Mouse (Mus musculus): ENCODE measurements around the gene Scel.
A peak's percentile ranks its signal among the peaks of the same experiment; 100 is the strongest.
"Not testable (repeated sequence)": the region's sequence is repeated elsewhere in the genome, so short reads cannot be mapped to it uniquely, and the experiment has no call there.

The Scel gene

DNA sequence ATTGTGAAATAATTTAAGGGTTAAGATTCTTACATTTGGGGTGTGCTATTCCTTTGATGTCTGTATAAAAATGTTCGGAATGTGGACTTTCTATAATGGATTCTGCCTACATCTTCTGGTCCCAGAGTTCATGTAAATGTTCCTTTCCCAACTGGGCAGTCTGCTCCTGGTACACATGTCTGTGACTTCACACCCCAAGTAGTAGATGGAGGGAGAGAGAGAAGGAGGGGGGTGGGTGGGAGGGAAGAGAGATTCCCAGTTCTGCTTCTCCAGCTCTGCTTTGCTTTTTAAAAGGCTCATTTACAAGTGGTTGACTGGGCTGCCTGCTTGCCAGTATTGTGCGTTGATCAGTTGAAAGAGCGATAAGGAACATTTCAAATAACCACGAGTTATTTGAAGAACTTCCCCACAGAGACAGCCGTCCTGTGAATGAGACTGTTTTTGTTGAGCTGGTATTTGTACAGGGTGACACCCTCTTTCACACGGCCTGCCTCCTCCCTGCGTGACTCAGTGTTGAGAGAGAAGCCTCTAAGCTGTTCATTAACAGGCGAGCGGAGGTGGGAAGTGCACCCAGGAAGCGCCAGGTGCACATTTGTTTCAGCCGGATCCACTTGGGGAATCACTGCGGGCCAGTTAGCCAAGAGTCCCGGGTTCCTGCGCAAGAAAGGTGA is at the start of gene Scel:
Gene Scel, plus strand, starts transcription at position 541 of the 671 bp plus-strand sequence.
- no peak for DNase-seq

DNA sequence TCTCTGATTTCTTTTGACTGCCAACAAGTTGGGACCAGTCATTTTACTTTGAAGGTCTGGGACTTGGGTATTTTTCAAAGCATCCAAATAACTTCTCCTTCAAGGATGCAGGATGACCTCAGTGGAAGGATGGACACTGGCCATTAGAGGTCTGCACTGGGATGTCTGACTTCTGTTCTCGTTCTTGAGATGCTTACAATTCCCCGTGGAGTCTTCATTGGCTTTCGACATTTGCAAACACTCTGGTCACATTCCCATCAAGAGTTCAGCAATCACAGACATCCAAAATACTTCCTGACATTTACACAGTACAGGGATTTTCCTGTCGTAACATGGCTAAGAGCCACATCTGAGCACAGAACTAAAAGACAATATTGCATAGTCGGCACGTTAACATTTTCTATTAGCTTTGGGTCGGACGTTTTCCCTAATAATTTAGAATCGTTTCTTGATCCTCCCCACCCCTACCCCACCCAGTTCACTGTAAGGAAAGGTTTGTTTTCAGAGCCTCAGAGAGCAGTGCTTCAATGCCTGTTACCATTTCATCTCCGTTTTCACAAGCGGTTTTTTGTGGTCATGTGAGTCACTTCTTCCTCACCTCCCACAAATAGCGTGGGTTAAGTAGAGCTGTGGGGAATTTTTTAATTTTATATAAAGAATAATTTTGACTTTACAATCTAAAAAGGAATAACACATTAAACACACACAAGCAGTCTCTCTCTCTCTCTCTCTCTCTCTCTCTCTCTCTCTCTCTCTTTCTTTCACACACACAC is 44.3 kb upstream of the Scel start:
- no peak for DNase-seq

DNA sequence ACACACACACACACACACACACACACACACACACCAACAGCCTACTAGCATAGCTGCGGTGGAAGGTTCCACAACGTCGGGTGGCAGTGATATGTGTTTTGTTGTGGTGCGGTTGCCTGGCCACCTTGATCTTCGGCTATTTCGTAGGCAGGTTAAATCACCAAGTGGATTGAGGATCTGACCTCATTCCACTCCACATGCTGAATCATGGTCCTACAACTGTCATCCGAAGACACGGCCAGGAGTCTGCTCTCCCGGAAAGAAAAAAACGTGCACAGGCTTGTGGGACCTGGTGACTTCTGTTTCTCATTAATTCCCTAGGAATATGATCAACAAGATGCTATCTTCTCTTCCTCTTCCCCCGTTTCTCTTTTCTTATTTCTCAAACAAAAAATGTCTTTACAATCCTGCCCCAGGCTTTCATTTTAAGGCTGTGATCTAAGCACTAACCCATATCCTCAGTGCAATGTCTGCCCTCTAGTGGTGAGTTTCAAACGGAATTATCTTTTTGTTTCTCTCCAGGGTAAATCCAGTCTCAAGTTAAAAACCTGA is 43.6 kb upstream of the Scel start:
- DNase-seq: peak; percentile 64

DNA sequence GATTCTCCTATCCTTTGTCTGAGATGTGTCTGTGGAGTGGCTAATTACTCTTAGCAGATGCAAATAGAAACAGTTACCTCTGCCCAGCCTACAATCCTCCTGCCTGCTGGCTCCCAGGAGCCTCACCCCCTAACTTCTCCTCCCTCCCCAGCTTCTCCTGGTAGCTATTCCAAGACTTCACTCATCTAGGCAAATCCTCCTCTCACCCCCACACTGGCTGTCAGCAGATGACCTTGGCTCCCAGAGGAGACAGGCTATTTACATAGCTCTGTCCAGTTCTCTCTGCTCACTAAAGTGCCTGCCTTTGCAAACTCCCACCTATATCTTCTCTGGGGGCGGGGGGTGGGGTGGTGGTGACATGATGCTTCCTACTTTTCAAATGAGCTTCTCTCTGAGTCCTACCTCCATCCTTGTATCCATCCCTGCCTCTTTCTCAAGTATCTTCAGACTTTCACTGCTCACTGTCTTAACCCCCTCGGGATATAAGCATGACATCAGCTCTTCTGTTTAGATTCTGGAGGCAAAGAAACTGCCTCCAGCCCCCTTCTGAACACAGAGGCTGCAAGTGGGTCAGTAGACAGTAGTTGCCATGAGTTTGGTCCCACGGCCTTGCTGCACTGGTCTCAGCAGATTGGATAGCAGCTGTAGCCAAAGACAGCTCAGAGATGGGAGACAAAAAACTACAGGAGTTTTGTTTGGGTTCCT is 41.9 kb upstream of the Scel start:
- DNase-seq: peak; percentile 11

DNA sequence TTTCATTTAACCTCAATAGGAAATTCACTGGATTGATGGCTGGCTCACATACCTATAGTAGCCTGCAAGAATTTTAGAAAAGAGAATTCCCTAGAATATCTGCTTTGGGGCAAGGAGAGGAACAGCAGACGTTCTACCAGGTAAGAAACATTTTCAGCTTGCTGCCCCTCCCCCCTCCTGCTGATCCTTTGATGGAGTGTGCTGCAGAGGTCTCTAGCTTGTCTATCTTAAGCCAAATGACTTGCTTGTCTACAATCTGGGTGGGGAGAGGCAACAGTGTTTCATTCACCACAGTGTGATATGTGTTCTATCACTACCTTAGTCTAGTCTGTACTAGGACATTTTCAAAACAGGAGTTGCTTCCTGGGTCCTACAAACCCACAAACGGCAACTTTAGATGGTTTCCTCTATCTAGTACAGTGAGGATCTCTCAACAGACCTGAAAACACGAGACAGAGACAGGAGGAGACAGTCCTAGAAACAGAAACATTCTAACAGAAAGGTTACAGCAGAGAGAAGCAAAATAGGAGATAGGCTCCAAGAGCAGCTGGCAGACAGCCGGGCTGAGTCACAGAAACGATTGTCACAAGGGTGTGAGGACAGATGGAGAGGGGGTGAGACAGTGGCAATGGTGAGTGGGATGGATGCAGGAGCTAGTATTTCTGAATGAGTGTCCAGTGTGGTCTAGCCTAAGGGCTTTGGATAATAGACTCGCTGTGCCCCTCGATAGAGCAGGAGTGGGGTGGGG is 41.2 kb upstream of the Scel start:
- DNase-seq: peak; percentile 80

DNA sequence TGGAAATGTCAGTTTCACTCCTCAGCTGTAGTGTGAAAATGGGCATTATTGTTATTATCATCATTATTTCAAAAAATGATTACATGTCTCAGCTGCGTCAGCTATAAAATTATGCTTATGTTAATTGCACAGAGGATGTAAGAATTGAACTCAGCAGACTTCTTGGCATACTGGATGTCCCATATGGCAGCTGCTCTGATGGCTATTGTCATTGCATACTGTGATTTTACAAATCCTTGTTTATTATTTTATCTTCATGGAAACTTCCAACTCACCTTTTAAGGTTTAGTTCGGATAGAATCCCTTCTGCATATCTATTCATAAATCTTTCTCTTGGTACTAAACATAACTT is 40.6 kb upstream of the Scel start:
- DNase-seq: no peak

DNA sequence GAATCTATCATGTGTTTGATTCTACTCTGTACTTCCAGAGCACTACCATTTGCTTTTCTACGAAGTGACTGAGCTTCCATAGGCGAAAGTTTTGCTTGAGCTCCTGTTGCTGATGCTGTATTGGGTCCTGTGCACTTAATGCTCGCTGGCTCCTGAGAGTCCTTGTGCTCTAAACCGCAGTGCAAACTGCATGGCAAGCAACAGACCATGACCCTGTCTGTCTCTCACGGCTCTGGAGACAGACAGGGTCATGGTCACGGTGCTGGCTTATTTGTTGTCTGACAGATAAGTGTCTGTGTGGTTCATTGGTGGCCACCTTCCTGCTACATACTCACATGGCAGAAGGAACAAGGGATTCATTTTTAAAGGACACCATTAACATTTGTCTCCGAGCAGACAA is 37.8 kb upstream of the Scel start:
- DNase-seq: no peak

DNA sequence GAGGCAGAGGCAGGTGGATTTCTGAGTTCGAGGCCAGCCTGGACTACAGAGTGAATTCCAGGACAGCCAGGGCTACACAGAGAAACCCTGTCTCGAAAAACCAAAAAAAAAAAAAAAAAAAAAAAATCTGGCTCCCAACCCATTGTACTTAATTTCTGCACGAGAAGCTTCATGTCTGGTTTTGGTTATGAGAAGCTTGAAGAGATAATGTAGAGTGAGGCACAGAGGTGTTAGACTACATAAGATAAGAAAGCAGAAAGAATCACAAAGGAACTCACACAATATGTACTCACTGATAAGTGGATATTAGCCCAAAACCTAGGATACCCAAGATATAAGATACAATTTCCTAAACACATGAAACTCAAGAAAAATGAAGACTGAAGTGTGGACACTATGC is 36.9 kb upstream of the Scel start:
- not testable (repeated sequence) for DNase-seq

DNA sequence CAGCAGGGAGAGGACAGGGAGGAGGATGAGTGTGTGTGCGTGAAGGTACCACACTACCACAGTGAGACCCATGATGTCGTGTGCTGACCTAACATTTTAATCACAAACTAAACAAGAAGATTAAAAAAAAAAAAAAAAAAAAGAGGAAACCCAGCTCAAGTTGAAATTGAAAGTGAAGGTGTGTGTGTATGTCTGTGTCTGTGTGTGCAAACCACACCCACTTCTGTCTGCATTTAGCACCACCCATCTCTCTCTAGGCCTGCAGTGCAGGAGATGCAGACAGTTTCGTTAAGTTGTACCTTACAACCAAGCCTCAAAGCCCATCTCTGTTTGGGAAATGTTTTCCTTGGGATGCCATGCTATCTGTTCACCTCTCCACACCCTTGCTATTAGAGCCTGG is 35.9 kb upstream of the Scel start:
- DNase-seq: no peak

DNA sequence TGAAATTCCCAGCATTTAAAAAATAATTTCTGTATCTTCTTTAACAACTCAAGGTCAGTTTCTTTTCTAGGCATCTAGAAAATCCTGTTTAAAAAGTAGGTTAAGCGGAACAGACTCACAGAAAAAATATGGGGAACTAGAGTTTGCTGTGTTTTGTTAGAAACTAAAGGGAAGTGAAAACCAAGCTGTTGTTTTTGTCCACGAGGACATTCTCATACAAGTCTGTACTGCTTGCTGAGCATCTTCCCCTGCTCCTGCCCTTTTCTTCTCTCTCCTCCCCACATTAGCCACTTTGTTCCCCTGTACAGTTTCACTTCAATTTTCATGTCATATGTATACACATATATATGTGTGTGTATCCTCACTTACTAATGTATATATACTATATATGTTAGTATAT is 35.2 kb upstream of the Scel start:
- no peak for DNase-seq

DNA sequence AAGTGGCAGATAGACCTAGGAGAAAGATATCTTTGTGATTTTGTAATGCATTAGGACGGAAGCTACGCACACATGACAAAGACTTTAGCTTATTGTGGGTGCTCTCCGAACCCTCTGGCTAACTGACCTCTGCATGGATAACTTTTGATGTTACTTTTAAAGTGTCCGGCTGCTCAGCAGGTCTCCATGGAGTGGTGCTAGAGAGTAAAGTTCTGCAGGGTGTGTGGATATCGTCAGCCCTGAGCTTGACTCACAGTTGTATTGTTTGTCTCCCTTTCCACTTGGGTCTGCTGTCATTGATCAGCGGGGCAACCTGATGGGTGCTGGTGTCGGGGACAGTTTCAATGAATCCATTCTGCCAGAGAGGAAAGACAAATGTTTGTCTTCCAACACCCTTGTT is 33.7 kb upstream of the Scel start:
- DNase-seq: no peak

DNA sequence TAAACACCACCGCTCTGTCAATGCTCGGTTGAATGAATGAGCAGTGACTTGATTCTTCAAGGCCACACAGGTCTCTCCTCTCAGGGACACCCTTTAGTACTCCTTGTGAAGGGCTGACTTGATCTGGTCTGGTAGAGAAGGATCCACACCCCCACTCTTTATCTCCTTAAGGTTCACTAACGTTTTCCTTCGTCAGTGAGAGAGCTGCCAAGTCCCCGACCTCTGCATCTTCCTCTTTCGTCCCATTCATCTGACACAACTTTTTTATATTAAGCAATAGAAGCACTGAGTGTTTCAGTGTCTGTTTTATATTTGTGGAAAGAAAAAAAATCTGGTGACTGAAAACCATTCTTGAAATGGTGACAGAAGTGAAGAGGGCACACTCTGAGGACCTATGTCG is 31.6 kb upstream of the Scel start:
- no peak for DNase-seq

DNA sequence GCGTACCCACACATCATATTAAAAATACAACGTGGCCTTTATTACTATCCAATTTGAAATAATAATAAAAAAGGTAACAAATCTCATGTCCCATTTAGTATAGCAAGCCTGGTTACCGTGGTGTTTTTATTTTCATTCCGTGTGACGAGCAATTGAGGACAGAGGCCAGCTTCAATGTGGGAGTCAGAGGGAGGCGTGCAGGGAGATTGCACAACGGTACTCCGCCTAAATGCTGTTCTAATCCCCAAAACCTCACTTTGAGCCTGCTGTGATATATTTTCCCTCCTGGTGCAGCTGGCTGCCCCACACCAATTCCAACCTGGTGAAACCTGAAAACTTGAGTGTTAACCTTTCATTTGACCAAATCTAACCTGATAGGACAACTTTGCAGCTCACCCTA is 27.5 kb upstream of the Scel start:
- no peak for DNase-seq

DNA sequence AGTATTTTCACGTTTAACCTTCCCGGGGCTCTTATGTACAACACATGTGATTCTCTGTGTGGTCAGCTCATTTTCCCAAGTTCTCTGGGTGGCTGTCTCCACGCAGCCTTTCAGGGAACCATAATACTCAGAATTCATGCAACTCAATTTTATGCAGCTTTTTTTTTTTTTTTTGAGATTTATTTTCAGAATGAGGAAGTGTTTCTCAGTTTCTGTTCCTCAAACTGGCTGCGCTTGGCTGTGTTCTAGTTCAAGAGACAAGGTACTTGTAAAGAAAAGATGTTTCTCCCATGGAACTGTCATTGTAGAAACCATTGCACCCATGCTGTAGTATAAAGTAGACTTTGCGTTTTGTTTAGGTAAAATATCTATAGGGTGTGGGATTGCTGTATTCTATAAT is 26.2 kb upstream of the Scel start:
- DNase-seq: no peak

DNA sequence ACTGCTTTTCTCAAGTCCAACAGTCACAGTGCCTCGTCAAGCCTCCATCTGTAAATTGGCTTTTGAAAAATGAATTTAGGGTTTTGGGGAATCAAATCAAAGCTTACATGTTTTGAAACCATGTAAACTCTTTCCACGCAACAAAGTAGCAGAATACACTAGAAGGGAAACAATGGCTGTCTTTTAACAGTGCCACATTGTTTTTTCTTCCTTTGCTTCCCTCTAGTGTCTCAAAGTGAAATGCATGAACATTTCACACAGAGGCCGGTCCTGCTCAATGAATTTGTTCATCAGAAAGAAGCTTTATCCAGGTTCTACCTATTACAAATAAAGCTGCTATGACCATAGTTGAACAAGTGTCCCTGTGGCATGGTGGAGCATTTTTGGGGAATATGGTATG is 24.5 kb upstream of the Scel start:
- DNase-seq: no peak

DNA sequence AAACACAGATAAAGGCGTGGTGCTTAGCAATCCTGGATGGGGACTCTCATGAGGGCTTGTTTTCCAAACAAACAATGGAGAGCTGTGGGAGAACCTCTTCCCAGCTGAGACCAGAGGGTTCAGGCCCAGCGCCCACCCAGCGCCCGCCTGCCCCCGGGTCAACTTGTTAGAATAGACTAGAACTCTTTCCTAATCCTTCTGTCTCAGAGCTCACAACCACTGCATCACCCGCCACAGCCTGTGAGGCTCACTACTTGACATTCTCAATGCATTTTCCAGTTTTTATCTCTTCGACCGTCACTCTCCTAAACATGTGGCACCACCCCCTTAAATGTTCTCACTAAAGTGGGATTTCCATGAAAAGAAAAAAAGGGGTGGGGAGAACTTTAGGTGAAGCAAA is 14.9 kb upstream of the Scel start:
- no peak for DNase-seq

DNA sequence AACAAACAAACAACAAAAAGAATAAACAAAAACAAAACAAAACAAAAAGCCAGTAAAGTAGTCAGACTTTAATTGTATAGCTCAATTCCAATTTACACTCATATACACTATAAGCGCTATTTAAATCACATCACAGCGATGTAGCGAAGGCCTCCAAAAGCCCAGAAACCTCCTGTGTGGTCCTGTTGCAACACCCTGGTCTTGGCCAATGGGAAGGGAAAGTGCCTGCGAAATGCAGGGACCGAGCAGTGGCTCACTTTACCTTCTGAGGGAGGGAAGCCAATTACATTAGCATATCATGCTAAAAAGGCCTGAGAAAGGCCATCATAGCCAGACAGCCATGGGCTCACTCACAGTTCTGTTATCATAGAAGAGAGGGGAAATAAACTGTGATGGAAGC is 14.5 kb upstream of the Scel start:
- no peak for DNase-seq

DNA sequence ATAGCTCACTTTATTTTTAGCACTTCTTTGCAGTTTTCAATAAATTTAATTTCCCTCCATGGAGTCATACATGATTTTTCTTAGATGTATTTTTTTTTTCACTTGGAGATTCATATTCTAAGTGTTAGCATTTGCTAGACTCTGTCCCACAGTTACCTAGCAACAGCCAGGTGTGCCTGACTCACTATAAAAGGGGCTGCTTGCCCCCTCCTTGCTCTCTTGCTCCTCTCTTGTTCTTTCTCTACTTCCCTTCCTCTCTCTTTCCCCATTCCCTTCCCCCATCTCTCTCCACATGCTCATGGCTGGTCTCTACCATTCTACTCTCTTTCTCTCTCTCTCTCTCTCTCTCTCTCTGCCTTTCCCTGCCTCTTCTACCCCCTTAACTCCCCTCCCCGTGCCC is 14.1 kb upstream of the Scel start:
- DNase-seq: no peak

DNA sequence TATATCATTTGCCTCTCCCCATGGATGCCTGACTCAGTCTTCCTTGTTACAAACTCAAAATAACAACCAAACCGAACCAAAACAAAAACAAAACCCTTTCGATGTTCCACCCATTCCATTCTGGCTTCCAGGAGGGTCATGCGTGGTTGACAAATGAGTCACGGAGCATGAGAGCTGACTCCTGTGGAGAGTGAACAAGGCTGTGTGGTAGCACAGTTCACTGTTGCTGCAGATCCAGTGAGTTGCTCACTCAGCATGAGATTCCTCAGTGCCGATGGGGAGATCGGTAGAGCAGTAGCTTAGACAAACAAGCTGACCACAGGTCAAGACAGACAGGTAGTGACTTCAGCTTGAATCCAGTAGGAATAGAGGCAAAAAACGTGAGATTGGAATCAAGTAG is 12.8 kb upstream of the Scel start:
- DNase-seq: peak; percentile 7

DNA sequence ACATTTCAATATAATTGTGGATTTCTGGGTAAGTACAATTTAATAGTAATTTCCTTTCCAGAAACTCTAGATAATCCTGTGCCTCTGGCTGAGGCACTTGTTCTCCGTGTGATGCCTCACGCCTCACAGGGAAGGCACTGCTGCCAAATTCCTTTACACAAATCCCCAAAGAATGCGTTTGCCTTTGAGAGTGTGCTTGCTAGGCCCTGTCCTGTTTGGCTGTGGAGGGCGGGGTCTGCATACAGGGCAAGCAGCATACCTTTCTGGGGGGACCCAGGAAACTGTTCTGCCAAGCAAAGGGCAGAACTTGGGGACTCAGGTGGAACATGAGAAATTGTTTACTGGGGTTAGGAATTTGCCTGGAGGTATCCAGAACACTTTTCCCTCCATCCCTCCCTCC is 12.2 kb upstream of the Scel start:
- DNase-seq: no peak

DNA sequence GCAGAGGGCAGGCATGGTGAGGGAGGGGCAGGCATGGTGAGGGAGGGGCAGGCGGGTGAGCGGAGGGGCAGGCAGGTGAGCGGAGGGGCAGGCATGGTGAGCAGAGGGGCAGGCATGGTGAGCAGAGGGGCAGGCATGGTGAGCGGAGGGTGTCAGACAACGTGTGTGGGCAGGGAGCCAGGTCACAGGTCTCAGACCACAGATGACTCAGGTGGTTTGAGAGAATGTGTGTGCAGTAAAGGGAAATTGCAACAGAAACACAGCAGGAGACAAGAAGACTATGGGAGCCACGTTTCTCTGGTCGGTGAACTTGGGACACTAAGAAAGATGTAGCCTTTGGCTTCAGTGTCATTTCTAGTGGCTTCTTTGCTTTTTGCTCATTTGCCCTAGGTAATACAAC is 8.6 kb upstream of the Scel start:
- no peak for DNase-seq

DNA sequence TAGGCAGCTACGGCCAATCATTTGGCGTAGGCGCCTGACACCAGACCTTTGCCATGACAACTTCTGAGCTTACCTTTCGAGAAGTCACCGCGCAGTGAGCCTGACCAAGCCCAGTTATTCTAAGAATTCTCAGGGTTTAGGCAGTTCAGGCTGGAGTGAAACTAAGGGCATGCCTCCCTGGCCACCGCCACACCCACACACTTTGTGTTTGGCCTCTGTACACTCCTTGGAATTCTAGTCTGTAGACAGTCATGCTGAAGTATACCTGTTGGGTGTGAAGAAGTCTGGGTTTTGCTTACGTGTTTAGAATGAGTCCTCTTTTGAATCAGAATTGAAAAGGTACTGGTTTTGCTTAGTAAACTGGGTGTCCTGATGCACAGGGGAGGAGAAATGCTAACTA is 3.6 kb upstream of the Scel start:
- no peak for DNase-seq

DNA sequence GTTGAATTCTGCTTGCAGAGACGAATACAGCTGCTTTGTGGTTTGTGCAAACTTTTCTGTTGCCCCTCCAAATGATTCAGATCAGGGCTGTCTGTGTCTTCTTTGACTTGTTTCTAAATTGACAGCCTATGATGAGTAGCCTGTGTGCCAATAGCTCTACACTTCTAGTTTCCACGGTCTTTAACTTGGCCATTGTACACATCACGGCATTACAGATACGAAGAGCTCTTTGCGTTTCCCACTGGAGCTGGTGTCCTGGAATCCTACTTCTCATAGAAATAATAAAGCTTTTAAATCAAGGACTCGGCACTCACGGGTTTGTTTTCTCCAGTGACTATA is 300 bp downstream of the Scel start:
- DNase-seq: no peak

Measured in cerebellum, adult 11-12 months (tissue).